Mouse (Mus musculus): ENCODE results near the gene Ydjc. TPM values are rescaled to one million over a fixed set of nuclear protein-coding genes. Genes with fewer than 3 reads are reported as not detected.

Ydjc gene
- polyA plus RNA-seq, 1 experiment, result 41.9 TPM

- TF ChIP-seq CTCF (IDR thresholded peaks at IDR 0.05; ENCODE audit: borderline replicate concordance, extremely low read depth, insufficient read depth, insufficient read length) (no peak), POLR2A (IDR thresholded peaks at IDR 0.05; ENCODE audit: borderline replicate concordance, extremely low read depth, insufficient read depth, insufficient read length, poor library complexity, severe bottlenecking) (no peak)
- no peak for DNase-seq (ENCODE audit: low read depth)
Observed at GRCm38 (mm10) chr16:17167179-17167578, 22.8 kb downstream of the Ydjc start.

- no peak for TF ChIP-seq CTCF (IDR thresholded peaks at IDR 0.05; ENCODE audit: borderline replicate concordance, extremely low read depth, insufficient read depth, insufficient read length)
- no peak for TF ChIP-seq POLR2A (IDR thresholded peaks at IDR 0.05; ENCODE audit: borderline replicate concordance, extremely low read depth, insufficient read depth, insufficient read length, poor library complexity, severe bottlenecking)
- no peak for DNase-seq (ENCODE audit: low read depth)
Observed at GRCm38 (mm10) chr16:17168049-17168448, 23.6 kb downstream of the Ydjc start.

GRCm38 (mm10) chr16:17175765-17176164 lies 31.3 kb downstream of the Ydjc start:
- no peak for TF ChIP-seq POLR2A (IDR thresholded peaks at IDR 0.05; ENCODE audit: borderline replicate concordance, extremely low read depth, insufficient read depth, insufficient read length, poor library complexity, severe bottlenecking)
- no peak for TF ChIP-seq CTCF (IDR thresholded peaks at IDR 0.05; ENCODE audit: borderline replicate concordance, extremely low read depth, insufficient read depth, insufficient read length)
- DNase-seq (ENCODE audit: low read depth), result no peak

- TF ChIP-seq POLR2A (IDR thresholded peaks at IDR 0.05; ENCODE audit: borderline replicate concordance, extremely low read depth, insufficient read depth, insufficient read length, poor library complexity, severe bottlenecking), result no peak
- TF ChIP-seq CTCF (IDR thresholded peaks at IDR 0.05; ENCODE audit: borderline replicate concordance, extremely low read depth, insufficient read depth, insufficient read length), result no peak
- DNase-seq (ENCODE audit: low read depth), result no peak
Observed at GRCm38 (mm10) chr16:17177623-17178170, 33.3 kb downstream of the Ydjc start.

- no peak for DNase-seq (ENCODE audit: low read depth)
- TF ChIP-seq CTCF (IDR thresholded peaks at IDR 0.05; ENCODE audit: borderline replicate concordance, extremely low read depth, insufficient read depth, insufficient read length), result no peak
- no peak for TF ChIP-seq POLR2A (IDR thresholded peaks at IDR 0.05; ENCODE audit: borderline replicate concordance, extremely low read depth, insufficient read depth, insufficient read length, poor library complexity, severe bottlenecking)
Observed at GRCm38 (mm10) chr16:17179706-17180105, 35.3 kb downstream of the Ydjc start.

- no peak for TF ChIP-seq POLR2A (IDR thresholded peaks at IDR 0.05; ENCODE audit: borderline replicate concordance, extremely low read depth, insufficient read depth, insufficient read length, poor library complexity, severe bottlenecking)
- TF ChIP-seq CTCF (IDR thresholded peaks at IDR 0.05; ENCODE audit: borderline replicate concordance, extremely low read depth, insufficient read depth, insufficient read length), result no peak
- peak; percentile 1 for DNase-seq (ENCODE audit: low read depth)
Observed at GRCm38 (mm10) chr16:17181382-17181781, 37.0 kb downstream of the Ydjc start.

- DNase-seq (ENCODE audit: low read depth), result no peak
- TF ChIP-seq POLR2A (IDR thresholded peaks at IDR 0.05; ENCODE audit: borderline replicate concordance, extremely low read depth, insufficient read depth, insufficient read length, poor library complexity, severe bottlenecking) (no peak), CTCF (IDR thresholded peaks at IDR 0.05; ENCODE audit: borderline replicate concordance, extremely low read depth, insufficient read depth, insufficient read length) (no peak)
Observed at GRCm38 (mm10) chr16:17182136-17182535, 37.7 kb downstream of the Ydjc start.

GRCm38 (mm10) chr16:17183003-17183402 lies 38.6 kb downstream of the Ydjc start:
- no peak for DNase-seq (ENCODE audit: low read depth)
- TF ChIP-seq POLR2A (IDR thresholded peaks at IDR 0.05; ENCODE audit: borderline replicate concordance, extremely low read depth, insufficient read depth, insufficient read length, poor library complexity, severe bottlenecking), result no peak

- DNase-seq (ENCODE audit: low read depth), result no peak
- TF ChIP-seq CTCF (IDR thresholded peaks at IDR 0.05; ENCODE audit: borderline replicate concordance, extremely low read depth, insufficient read depth, insufficient read length) (no peak), POLR2A (IDR thresholded peaks at IDR 0.05; ENCODE audit: borderline replicate concordance, extremely low read depth, insufficient read depth, insufficient read length, poor library complexity, severe bottlenecking) (no peak)
Observed at GRCm38 (mm10) chr16:17185475-17185874, 41.1 kb downstream of the Ydjc start.

GRCm38 (mm10) chr16:17193823-17194222 lies 49.4 kb downstream of the Ydjc start:
- no peak for DNase-seq (ENCODE audit: low read depth)
- TF ChIP-seq POLR2A (IDR thresholded peaks at IDR 0.05; ENCODE audit: borderline replicate concordance, extremely low read depth, insufficient read depth, insufficient read length, poor library complexity, severe bottlenecking), result no peak
- TF ChIP-seq CTCF (IDR thresholded peaks at IDR 0.05; ENCODE audit: borderline replicate concordance, extremely low read depth, insufficient read depth, insufficient read length), result no peak

- TF ChIP-seq CTCF (IDR thresholded peaks at IDR 0.05; ENCODE audit: borderline replicate concordance, extremely low read depth, insufficient read depth, insufficient read length) (no peak), POLR2A (IDR thresholded peaks at IDR 0.05; ENCODE audit: borderline replicate concordance, extremely low read depth, insufficient read depth, insufficient read length, poor library complexity, severe bottlenecking) (no peak)
- peak; percentile 24 for DNase-seq (ENCODE audit: low read depth)
Observed at GRCm38 (mm10) chr16:17200121-17200952, 55.9 kb downstream of the Ydjc start.
